ENCODE assay signal across 12 mouse cellular contexts in genomic region chr7:27118033-27118511, GRCm38 (mm10). TPM values are rescaled to one million over a fixed set of nuclear protein-coding genes. Genes with fewer than 3 reads are reported as not detected.
DNase-seq lines count a peak whose midpoint lies in the region; ATAC-seq lines count a peak whose summit lies in the region.
"Had no signal": no experiment of that assay in that cellular context is flagged by ENCODE, and none has a peak within 500 bp of the region (broad histone marks: within the 10 kb centered on the region; RNA-seq: fewer than 3 reads in every experiment).

No protein-coding gene starts in this region.

- no peaks in the 10 kb centered on the region for H3K9me3 ChIP-seq in heart, embryonic 15.5 days (replicated peaks)
- 0 out of 2 replicates have a peak, but pooled peaks cover 3% of the 10 kb centered on the region for H3K9me3 ChIP-seq in heart, embryonic 11.5 days (replicated peaks; ENCODE audit: control insufficient read depth, low read length)
- H3K9me3 ChIP-seq in midbrain, embryonic 14.5 days (ENCODE audit: control insufficient read depth, low read length): no peaks in the 10 kb centered on the region
- H3K9me3 ChIP-seq in forebrain, embryonic 10.5 days: no peaks in the 10 kb centered on the region
- no peaks in the 10 kb centered on the region for H3K9me3 ChIP-seq in hindbrain, embryonic 14.5 days (ENCODE audit: control insufficient read depth, low read length)
- H3K9me3 ChIP-seq: embryonic facial prominence, embryonic 13.5 days; hindbrain, embryonic 13.5 days had no signal

- H3K4me1 ChIP-seq in heart, embryonic 15.5 days (replicated peaks): no peaks in the 10 kb centered on the region
- H3K4me1 ChIP-seq in heart, embryonic 11.5 days (ENCODE audit: control insufficient read depth, insufficient read depth, low read length): no peaks in the 10 kb centered on the region
- no peaks in the 10 kb centered on the region for H3K4me1 ChIP-seq in midbrain, embryonic 14.5 days (ENCODE audit: control insufficient read depth, insufficient read depth, low read length)
- H3K4me1 ChIP-seq in forebrain, embryonic 10.5 days: no peaks in the 10 kb centered on the region
- no peaks in the 10 kb centered on the region for H3K4me1 ChIP-seq in hindbrain, embryonic 14.5 days (replicated peaks; ENCODE audit: control insufficient read depth, insufficient read depth, low read length)
- H3K4me1 ChIP-seq: embryonic facial prominence, embryonic 13.5 days; hindbrain, embryonic 13.5 days had no signal

- no peak overlapping the region for H3K4me3 ChIP-seq in heart, embryonic 15.5 days
- H3K4me3 ChIP-seq in heart, embryonic 11.5 days (ENCODE audit: low read depth, low read length): no peak overlapping the region
- no peak overlapping the region for H3K4me3 ChIP-seq in midbrain, embryonic 14.5 days (replicated peaks; ENCODE audit: low read depth, low read length)
- no peak overlapping the region for H3K4me3 ChIP-seq in forebrain, embryonic 10.5 days
- H3K4me3 ChIP-seq in hindbrain, embryonic 14.5 days (replicated peaks; ENCODE audit: low read length): no peak overlapping the region
- H3K4me3 ChIP-seq: embryonic facial prominence, embryonic 13.5 days; hindbrain, embryonic 13.5 days had no signal

- no peaks in the 10 kb centered on the region for H3K27me3 ChIP-seq in heart, embryonic 15.5 days
- no peaks in the 10 kb centered on the region for H3K27me3 ChIP-seq in heart, embryonic 11.5 days (ENCODE audit: control insufficient read depth, insufficient read depth, low read length)
- no peaks in the 10 kb centered on the region for H3K27me3 ChIP-seq in midbrain, embryonic 14.5 days (ENCODE audit: control insufficient read depth, insufficient read depth, low read length)
- H3K27me3 ChIP-seq in forebrain, embryonic 10.5 days (ENCODE audit: poor library complexity, severe bottlenecking): no peaks in the 10 kb centered on the region
- no peaks in the 10 kb centered on the region for H3K27me3 ChIP-seq in hindbrain, embryonic 14.5 days (ENCODE audit: control insufficient read depth, insufficient read depth, low read length)
- H3K27me3 ChIP-seq: embryonic facial prominence, embryonic 13.5 days; hindbrain, embryonic 13.5 days had no signal

- DNase-seq in adrenal gland, postnatal 25 days: peak; percentile 14
- peak; percentile 15 for DNase-seq in kidney, postnatal 14 days
- peak; percentile 15 for DNase-seq in ovary, postnatal 10 days (ENCODE audit: low spot score)
- DNase-seq in midbrain, embryonic 14.5 days: no peak
- no peak for DNase-seq in forebrain, embryonic 10.5 days (ENCODE audit: extremely low spot score, low spot score)
- DNase-seq in hindbrain, embryonic 14.5 days (ENCODE audit: low spot score): no peak

- H3K9ac ChIP-seq in heart, embryonic 15.5 days: no peak overlapping the region
- H3K9ac ChIP-seq in heart, embryonic 11.5 days (ENCODE audit: low read depth, low read length): no peak overlapping the region
- H3K9ac ChIP-seq in midbrain, embryonic 14.5 days (replicated peaks; ENCODE audit: low read length): no peak overlapping the region
- H3K9ac ChIP-seq in hindbrain, embryonic 14.5 days: no peak overlapping the region
- H3K9ac ChIP-seq: embryonic facial prominence, embryonic 13.5 days; hindbrain, embryonic 13.5 days had no signal

- 0 out of 2 replicates have a peak, but pooled peaks have one; percentile 35 for ATAC-seq in heart, embryonic 15.5 days (replicated peaks; ENCODE audit: insufficient number of reproducible peaks, insufficient read depth, low FRiP score, low read depth)
- ATAC-seq in heart, embryonic 11.5 days (replicated peaks; ENCODE audit: insufficient number of reproducible peaks, low FRiP score, low TSS enrichment): no peak
- ATAC-seq in midbrain, embryonic 14.5 days (ENCODE audit: low FRiP score, low TSS enrichment): no peak
- ATAC-seq in hindbrain, embryonic 14.5 days (ENCODE audit: low FRiP score): no peak

- H3K4me2 ChIP-seq in heart, embryonic 15.5 days: no peak overlapping the region
- H3K4me2 ChIP-seq in heart, embryonic 11.5 days: no peak overlapping the region
- no peak overlapping the region for H3K4me2 ChIP-seq in midbrain, embryonic 14.5 days (ENCODE audit: low read length)
- no peak overlapping the region for H3K4me2 ChIP-seq in hindbrain, embryonic 14.5 days (replicated peaks)
- H3K4me2 ChIP-seq: embryonic facial prominence, embryonic 13.5 days; hindbrain, embryonic 13.5 days; midbrain, embryonic 11.5 days had no signal

- no peak overlapping the region for H3K27ac ChIP-seq in heart, embryonic 15.5 days
- no peak overlapping the region for H3K27ac ChIP-seq in heart, embryonic 11.5 days (ENCODE audit: low read depth, low read length)
- no peak overlapping the region for H3K27ac ChIP-seq in midbrain, embryonic 14.5 days (replicated peaks; ENCODE audit: low read depth, low read length)
- H3K27ac ChIP-seq in forebrain, embryonic 10.5 days: no peak overlapping the region
- H3K27ac ChIP-seq in hindbrain, embryonic 14.5 days: no peak overlapping the region
- H3K27ac ChIP-seq: embryonic facial prominence, embryonic 13.5 days; hindbrain, embryonic 13.5 days had no signal

- WGBS in heart, embryonic 15.5 days: 52% methylated on average over 4 of the region's 4 CpGs
- WGBS in heart, embryonic 11.5 days (ENCODE audit: insufficient replicate concordance): 63% methylated on average over 4 of the region's 4 CpGs
- 76% methylated on average over 4 of the region's 4 CpGs for WGBS in midbrain, embryonic 14.5 days
- 78% methylated on average over 4 of the region's 4 CpGs for WGBS in forebrain, embryonic 10.5 days
- 79% methylated on average over 4 of the region's 4 CpGs for WGBS in hindbrain, embryonic 14.5 days

- no peaks in the 10 kb centered on the region for H3K36me3 ChIP-seq in heart, embryonic 15.5 days
- H3K36me3 ChIP-seq in heart, embryonic 11.5 days (ENCODE audit: control insufficient read depth, insufficient read depth, low read length): no peaks in the 10 kb centered on the region
- H3K36me3 ChIP-seq in midbrain, embryonic 14.5 days (ENCODE audit: control insufficient read depth, insufficient read depth, low read length): no peaks in the 10 kb centered on the region
- H3K36me3 ChIP-seq in forebrain, embryonic 10.5 days (replicated peaks): no peaks in the 10 kb centered on the region
- H3K36me3 ChIP-seq in hindbrain, embryonic 14.5 days (replicated peaks; ENCODE audit: control insufficient read depth, insufficient read depth): no peaks in the 10 kb centered on the region
- H3K36me3 ChIP-seq: embryonic facial prominence, embryonic 13.5 days; hindbrain, embryonic 13.5 days had no signal

RNA-seq across cellular contexts. Expression of gene Cyp2f2, which starts 1.6 kb away (rescaled TPM):
- 4.0 and 20.7 TPM in 2 replicates for polyA plus RNA-seq in heart, embryonic 15.5 days (2015; fragmentation: Nextera tagmentation; extraction: Ambion mirVana)
- not detected in 2 replicates for polyA plus RNA-seq in heart, embryonic 11.5 days (2014; fragmentation: Nextera tagmentation; extraction: Ambion mirVana)
- total RNA-seq in adrenal gland, postnatal 25 days (2021): 1,420 and 1,521 TPM in 2 replicates
- not detected in 2 replicates for polyA plus RNA-seq in midbrain, embryonic 14.5 days (2014; fragmentation: Nextera tagmentation; extraction: Ambion mirVana)
- polyA plus RNA-seq in forebrain, embryonic 10.5 days (2016; fragmentation: Nextera tagmentation; extraction: Ambion mirVana): not detected in 2 replicates
- polyA plus RNA-seq in hindbrain, embryonic 14.5 days (2014; fragmentation: Nextera tagmentation; extraction: Ambion mirVana): not detected in 2 replicates
- polyA plus RNA-seq: midbrain, embryonic 11.5 days had no signal

RNA-seq across cellular contexts. Expression of gene Cyp2t4, which starts 35.4 kb away (rescaled TPM):
- polyA plus RNA-seq in heart, embryonic 15.5 days (2015; fragmentation: Nextera tagmentation; extraction: Ambion mirVana): 0.11 TPM in 1 of 2 replicates, not detected in the other
- 0.13 TPM in 1 of 2 replicates, not detected in the other for polyA plus RNA-seq in heart, embryonic 11.5 days (2014; fragmentation: Nextera tagmentation; extraction: Ambion mirVana)
- not detected in 2 replicates for total RNA-seq in adrenal gland, postnatal 25 days (2021)
- 0.18 and 0.22 TPM in 2 replicates for polyA plus RNA-seq in midbrain, embryonic 14.5 days (2014; fragmentation: Nextera tagmentation; extraction: Ambion mirVana)
- polyA plus RNA-seq in forebrain, embryonic 10.5 days (2016; fragmentation: Nextera tagmentation; extraction: Ambion mirVana): 0.12 and 0.16 TPM in 2 replicates
- polyA plus RNA-seq in hindbrain, embryonic 14.5 days (2014; fragmentation: Nextera tagmentation; extraction: Ambion mirVana): 0.17 and 0.19 TPM in 2 replicates
- total RNA-seq: left cerebral cortex, adult 8-10 months had no signal

RNA-seq across cellular contexts. Expression of gene Egln2, which starts 48.5 kb away (rescaled TPM):
- polyA plus RNA-seq in heart, embryonic 15.5 days (2015; fragmentation: Nextera tagmentation; extraction: Ambion mirVana): 45.7 and 65.8 TPM in 2 replicates
- 27.4 and 29.0 TPM in 2 replicates for polyA plus RNA-seq in heart, embryonic 11.5 days (2014; fragmentation: Nextera tagmentation; extraction: Ambion mirVana)
- 108 and 120 TPM in 2 replicates for total RNA-seq in adrenal gland, postnatal 25 days (2021)
- polyA plus RNA-seq in midbrain, embryonic 14.5 days (2014; fragmentation: Nextera tagmentation; extraction: Ambion mirVana): 57.3 and 68.7 TPM in 2 replicates
- 73.7 and 74.0 TPM in 2 replicates for polyA plus RNA-seq in forebrain, embryonic 10.5 days (2016; fragmentation: Nextera tagmentation; extraction: Ambion mirVana)
- 55.3 and 55.7 TPM in 2 replicates for polyA plus RNA-seq in hindbrain, embryonic 14.5 days (2014; fragmentation: Nextera tagmentation; extraction: Ambion mirVana)

Comparison
In these comparisons a context has a peak if more than half of its experiments do, and no peak if none do; other contexts are left out.
1. DNase-seq: peak in adrenal gland, postnatal 25 days (single experiment), kidney, postnatal 14 days (single experiment) and ovary, postnatal 10 days (single experiment); none in midbrain, embryonic 14.5 days (single experiment), forebrain, embryonic 10.5 days (single experiment) and hindbrain, embryonic 14.5 days (single experiment).